Mouse (Mus musculus) spleen, postnatal 36 days (tissue): ENCODE measurements around the gene Tns1.
A peak's percentile ranks its signal among the peaks of the same experiment; 100 is the strongest.
"Not testable (repeated sequence)": the region's sequence is repeated elsewhere in the genome, so short reads cannot be mapped to it uniquely, and the experiment has no call there.

Source experiments
- DNase-seq, 2 experiments: peaks; one replicate each; pipeline ENCODE4 v3.0.0; 2022; ENCODE audit warnings: low spot score in 2 of 2, mixed read lengths in 1 of 2

Gene Tns1

DNA sequence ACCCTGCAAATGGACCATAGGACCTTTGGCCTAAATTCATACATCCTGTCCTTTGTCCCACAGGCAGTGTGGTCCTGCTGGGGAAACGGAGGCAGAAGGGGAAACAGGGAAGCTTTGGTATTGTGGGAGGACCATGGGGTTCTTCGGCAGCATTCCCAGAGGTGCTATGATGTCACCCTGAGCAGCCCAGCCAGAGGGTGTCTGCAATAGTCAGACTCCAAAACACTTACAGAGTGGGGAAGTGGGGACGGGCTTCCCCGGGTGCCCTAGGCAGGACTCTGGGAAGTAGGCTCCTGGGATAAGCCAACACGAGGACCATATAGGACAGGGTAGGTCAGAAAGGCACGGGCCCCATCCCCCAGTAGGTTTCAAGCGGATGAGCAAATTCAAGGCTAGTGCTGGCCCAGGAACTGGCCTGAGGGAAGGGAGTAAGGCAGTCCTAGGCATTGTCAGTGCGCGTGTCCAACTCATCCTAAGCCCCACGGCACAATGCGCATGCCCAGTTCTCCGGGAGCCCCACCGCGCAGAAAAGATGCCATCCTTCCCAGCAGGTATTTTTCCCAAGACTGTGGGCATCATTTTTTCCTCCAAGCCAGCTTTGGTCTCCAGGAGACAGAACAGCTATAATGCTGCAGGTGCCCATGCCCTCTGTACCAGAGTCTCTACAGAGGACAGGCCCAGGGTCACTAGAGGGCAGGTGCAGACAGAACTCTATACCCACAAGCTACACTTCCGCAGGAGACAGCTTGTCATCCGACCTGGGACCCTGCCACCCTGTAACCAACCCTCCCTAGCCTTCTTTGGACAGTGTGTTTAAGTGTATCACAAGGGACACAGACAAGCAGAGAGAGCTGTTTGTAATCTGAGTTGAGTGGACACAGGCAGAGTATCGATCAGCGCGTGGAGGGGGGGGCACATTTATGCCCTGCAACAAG lies 210.9 kb downstream of the Tns1 start:
- DNase-seq = no peak

DNA sequence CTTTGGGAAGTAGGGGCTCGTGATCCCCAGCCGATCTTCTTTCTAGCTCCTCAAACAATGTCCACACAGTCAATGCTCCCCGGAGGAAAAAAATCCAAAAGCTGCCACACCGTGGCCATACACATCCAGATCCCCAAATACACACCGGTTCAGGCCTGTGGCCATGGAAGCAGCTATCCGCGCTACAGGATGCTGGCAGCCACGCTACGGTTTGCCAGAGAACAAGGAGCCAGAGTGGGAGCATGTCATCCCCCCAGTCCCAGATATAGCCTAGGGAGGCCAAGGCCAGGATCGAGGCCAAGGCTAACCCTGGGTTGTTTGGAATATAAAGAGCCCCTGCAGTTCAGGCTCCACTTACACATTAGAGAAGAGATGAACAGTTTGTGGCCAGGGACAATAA lies 211.8 kb downstream of the Tns1 start:
- no peak for DNase-seq

DNA sequence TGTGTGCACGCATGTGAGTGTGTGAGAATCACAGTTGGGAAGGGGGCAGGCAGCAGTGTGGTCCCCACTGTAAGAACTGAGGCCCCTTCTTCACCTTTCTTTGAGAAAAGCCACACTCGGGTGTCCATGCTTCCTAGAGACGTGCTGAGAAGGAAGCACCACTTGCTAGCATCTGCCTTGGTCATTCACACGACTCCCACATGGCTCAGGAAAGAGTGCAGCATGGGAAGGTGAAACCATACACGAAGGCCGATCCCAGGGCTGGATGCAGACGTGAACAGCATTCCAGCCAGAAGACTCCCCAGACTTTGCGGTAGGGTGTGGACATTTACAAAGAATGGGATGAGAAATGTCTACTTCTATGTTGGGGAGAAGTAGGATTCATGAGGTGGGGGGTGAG lies 212.3 kb downstream of the Tns1 start:
- no peak for DNase-seq

DNA sequence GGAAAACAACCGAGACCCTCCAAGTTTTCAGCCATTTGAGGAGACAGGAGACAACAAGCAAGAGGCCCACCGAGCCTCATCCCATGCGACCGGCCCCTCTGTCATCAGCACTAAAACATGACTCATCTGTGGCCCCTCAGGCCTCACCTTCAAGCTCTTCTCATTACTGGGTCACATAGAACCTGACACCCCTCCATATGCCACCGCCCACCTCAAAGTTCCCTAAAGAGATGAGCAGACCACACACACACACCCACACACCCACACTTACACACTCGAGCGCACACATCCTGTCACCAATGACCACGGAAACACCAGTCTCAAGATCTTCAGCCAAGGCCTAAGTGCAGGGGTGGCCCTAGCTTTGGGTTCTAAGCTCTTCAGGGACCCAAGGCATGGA lies 213.5 kb downstream of the Tns1 start:
- DNase-seq = no peak

DNA sequence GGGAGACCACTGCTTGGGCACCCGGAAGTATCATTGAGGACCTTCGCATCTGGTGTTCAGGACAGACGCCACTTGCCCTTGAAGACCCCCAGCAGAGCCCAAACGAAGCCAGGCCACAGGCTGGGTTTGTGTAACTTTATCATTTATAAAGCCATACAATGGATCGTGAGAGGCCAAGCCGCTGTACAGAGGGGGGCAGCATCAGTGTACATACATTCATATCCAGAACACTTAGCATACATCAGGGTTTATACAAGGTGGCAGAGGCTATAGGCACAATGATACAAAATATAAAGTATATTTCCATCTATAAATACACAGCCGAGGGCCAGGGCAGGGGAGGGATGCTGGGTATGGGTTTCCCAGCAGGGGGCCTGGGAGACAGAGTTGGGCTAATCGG lies 214.1 kb downstream of the Tns1 start:
- no peak for DNase-seq

DNA sequence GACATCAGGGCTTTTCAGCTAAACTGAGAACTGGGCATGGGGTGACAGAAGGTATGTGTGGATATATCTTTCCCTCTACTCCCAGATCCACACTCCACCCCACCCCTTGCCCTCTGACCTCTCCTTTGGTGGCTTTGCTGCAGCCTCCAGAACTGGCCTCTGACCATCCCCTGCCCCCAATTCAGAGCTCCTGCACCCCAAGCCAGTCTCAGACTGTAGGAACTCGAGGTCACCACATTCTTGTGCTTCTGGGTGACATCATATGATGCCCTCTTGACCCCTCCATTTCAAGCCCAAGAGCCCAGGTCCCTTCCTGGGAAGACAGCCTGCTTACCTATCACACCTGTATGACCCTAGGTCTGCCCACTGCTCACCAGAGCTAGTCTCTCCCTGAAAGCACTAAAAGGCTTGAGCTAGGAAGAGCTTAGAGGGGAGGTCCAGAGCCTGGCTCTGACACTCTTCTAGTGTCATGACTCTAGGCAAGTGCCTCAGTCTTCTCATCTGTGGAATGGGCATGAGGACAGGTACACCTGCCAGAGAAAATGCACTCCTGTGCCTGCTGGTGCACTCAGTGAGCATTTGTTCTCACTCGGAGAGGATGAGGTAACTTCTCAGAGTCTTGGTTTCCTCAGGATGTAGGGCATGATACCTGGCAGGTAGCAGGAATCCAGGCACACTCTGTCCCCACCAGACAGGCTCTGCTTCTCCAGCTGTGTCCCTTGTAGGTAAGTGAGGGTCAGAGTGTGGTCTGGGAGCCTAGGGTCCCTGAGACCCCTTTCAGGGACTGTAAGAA lies 214.9 kb downstream of the Tns1 start:
- no peak for DNase-seq

DNA sequence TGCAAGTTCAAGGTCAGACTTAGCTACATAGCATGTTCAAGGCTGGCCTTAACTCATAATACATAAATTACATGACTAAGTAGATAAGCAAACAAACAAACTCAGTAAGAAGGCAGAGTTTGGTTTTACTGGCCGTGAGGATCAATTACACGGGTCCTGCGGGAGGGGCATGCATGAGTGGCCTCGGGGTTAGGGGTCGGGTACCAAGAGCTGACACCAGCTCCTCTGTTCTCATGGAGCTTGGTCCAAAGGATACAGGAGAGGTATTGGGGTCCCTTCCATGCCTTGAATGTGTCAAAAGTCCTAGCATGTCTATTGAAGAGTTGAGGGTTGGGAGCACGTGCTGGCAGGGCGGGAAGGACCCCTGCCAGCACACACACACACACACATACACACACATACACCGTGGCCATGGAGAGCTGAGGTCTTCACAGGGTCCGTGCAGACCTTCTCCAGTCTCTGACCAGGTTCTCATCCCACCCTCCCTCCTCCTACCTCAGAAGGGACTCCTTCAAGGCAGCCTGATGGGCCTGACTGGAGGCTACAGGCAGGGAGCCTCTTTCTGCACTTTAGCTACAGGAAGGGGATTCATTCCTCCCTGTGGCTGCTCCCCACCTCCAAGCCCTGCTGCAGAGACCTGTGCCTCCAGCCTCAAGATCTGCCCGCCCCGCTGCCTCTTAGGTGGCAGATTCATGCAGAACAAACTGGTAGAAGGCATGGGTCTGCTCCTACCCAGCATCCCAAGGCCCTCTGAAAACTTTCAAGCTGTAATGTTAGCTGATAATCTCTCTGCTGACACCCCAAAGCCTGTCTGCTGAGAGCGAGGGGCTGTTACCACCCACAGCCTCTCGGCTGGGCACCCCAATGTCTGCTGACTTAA lies 215.9 kb downstream of the Tns1 start:
- no peak for DNase-seq

DNA sequence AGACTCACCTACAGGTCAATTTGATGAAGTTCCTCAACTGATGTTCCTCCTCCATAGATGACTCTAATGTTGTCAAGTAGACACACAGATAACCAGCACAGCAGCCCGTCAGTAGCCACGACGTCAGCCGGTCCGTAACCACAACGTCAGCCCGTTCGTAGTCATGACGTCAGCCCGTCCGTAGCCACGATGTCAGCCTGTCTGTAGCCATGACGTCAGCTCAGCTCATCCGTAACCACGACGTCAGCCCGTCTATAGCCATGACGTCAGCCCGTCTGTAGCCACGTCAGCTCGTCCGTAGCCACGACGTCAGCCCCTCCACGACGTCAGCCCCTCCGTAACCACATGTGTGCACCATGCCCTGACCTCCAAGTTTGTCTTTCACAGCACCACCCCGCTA lies 217.1 kb downstream of the Tns1 start:
- DNase-seq = no peak

DNA sequence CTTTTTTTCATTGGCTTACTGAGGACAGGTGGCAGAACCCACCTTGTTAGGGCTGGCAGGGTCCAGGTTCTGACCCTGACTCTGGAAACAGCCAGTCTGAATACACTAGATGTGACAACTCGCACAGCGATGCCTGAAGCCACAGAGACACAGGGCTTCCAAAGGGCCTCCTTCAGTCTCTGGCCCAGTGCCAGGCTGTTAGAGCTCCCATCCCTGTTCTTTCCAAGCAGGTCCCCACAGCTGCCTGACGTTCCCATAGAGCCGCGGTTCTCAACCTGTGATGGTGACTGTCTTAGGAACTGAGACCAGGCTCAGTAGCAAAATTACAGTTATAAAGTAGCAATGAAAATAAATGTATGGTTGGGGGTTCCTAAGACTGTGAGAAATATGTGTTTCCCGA lies 217.9 kb downstream of the Tns1 start:
- DNase-seq = no peak

DNA sequence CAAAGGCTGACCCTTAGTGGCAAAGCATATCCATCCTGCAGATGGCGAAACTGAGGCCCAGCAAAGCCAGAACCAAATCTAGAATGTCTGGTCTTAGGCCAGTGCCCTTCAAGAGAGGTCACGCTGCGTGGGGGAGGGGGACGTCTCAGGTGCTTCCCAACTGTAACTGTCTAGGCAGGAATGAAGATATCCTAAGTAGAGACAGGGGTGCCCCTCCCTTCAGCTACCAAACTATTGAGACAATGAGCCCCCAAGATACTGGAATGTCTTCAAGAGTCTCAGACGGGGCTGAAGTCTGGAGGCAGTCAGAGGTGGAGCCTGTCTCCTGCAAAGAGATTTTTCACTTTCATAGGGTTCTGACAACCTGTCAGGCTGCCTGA lies 218.4 kb downstream of the Tns1 start:
- no peak for DNase-seq

DNA sequence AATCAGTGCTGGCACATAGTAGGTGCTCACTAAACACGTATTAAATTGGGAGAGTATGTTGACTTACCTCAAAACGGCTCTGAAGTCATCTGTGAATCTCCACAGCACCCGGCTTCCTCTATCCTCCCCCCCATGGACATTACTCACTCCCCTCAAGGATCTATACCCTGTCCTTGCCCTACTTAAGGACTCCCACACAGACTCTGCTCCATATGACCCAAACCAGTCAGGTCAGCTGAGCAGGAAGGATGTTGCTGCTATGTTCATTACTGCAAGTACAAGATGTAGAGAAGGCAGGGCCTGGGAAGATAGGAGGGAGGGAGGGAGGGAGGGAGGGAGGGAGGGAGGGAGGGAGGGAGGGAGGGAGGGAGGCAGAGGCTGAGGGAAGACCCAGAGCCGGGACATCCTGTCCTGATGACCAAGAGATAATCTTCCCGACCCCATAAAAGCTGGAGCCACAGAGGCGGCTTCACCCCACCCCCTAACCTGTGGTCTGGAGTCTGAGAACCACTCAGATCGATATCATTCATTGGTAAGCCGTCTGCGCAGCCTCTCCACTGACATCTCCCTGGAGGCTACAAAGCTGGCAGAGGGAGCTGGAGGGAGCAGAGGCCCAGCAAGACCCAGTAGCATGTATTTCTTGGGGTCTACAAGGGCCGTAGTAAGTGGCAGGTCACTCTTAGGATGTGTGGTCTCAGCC lies 219.0 kb downstream of the Tns1 start:
- DNase-seq = no peak

DNA sequence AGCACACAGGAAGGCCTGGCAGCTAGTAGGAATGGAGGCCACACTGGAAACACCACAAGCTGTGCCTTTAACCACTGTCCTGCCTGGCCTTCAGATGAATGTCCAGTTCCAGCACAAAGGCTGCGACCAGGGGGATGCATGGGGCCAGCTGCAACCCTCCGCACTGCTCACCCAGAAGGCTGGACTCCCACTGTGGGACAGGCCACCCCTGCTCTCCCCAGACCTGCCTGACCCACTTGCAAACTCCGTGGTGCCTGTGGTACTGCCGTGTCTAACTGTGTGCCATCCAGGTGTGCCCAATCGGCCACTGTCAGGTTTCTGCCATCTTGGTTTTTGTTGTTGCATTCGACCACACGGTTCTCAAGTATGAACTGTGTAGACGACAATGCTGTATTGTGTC lies 219.6 kb downstream of the Tns1 start:
- no peak for DNase-seq

DNA sequence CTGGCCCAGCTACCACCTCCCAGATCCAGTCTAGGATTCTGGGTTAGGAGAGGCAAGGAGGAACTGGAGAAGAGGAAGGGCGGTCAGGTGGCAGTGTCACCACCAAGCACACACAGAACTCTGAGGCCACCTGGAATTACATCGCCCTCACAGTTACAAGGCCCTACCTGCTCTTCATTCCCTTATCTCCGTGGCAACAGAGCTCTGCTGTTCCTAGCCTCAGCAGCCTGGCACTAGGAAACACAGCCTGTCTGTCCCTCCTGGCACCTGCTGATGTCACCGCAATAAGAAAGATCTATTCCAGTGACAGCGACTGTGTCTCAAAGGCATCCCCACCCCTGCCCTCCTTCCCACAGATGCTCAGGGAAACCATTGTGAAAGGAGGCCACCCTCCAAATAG lies 221.2 kb downstream of the Tns1 start:
- no peak for DNase-seq

DNA sequence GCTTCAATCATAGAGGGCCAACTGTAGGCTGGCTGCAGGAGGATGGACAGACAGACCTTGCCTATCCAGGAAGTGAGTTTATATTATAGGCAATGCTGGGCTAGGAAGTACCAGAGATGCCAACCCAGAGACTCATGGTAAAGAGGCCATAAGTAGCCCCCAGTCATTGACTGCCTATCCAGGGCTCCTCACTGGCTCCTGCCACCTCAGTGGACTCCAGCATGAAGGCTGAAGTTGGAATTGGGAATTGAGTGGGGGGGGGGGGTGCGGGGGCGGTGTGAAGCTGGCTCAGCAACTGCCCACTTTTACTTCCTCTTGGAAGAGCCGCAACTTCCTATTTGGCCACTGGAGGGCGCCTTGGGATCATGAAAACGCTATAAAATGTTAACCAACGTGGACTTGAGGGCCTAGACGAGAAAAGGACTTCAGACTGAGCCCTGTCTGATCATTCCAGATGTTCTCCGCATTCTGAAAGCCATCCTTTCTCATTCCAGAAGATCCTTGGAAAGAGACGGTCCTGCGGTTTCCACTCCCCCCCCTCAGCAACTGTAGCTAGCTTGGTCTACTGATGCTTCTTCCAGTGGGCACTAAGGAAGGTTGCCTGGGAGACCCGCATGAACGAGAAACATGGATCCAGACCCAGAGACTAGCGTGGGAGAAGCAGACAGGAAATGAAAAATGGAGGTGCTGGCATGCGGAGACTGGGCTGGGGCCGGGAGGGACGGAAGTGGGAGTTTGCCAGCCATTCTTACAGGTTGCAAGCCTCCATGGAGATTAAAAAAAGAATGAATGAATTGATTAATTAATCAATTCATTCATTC lies 221.9 kb downstream of the Tns1 start:
- peak; percentile 49 to 65 for DNase-seq

DNA sequence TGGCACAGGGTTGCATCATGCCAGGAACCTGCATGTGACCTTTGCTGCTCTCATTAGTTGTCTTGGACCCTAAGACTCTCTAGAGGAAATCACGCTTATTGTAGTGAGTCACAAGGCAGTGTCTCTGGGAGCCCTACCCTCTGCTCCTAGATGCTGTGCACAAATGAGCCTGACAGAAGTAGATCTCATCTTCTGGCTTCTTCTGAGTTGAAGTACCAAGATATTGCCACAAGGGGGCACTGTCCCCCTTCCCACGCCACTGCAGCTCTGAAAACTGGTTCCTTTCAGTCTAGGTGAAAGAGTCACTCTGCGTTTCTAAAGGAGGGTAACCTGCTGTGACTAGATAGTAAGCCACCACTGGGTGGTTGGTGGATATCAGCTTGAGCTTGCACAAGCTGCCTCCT lies 222.8 kb downstream of the Tns1 start:
- peak; percentile 56 to 65 for DNase-seq

DNA sequence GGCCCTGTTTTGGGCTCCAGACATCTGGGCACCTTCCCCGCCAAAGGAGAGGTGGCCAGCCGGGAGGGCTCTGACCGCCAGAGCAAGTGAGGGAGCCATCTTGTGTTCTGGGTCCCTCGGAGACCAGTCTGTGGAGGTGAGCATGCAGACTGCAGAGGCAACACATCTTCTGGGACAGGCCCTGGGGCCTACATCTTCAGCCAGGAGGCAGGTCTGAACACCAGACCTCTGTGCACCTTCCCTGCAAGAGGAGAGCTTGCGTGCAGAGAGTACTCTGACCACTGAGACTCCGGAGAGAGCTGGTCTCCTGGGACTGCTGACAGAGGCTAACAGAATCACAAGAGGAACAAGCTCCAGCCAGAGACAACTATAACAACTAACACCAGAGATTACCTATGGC lies 228.8 kb downstream of the Tns1 start:
- not testable (repeated sequence) for DNase-seq

DNA sequence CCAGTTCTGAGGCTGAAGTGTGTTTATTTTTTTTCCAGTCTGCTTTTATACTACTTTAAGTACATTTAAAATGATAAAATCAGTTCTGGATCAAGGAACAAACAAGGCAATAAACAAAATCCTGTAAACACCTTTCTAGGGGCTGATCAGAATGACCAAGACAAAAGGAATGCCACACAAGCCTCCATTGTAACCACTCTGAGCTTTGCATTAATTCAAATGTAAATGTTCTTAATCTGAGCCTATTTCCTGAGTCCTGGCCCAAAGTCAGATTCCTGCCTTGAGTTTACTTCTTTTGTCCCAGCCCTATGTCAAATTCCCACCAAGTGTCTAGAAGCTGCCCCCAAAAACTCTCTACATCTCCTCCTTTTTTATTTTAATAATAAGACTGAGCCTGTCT lies 243.5 kb downstream of the Tns1 start:
- no peak for DNase-seq

DNA sequence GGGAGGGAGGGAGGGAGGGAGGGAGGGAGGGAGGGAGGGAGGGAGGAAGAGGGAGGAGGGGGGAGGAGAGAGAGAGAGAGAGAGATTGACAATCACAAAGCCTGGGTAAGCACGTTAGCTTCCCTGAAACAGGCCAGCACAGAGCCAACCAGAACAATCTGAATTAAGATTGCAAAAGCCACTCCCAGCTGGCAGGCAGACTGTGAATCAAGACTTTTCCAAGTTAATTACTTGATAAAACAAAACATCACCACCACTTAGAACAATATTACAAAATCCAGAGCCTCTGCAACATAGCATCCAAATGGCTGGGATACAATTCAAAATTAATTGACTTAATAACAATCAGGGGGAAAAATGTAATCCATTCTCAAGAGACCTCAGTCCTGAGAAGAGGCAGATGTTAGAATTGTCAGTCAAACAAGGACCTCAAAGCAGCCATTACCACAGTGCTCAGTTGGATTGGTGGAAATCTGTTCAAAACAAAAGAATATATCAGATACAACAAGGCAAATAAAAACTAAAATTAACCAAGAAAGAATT lies 248.5 kb downstream of the Tns1 start:
- DNase-seq = no peak

DNA sequence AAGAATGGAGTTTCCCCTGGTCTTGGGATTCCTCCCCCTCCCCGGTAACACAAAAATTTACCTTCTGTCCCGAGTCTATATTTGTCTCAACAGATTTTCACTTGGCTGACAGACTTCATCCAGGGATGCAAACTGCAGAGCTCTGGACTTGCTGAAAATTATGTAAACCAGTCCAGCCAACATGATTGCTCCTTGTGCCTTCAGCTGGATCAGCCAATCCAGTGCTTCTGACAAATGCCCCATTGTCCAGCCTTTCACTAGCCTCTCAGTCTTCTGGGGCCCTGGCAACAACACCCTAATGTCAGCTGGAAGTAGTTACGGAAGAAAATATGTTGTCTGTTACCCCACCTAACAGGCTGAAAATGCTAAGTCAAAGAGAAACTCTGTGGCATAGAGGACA lies 259.9 kb downstream of the Tns1 start:
- DNase-seq = no peak

DNA sequence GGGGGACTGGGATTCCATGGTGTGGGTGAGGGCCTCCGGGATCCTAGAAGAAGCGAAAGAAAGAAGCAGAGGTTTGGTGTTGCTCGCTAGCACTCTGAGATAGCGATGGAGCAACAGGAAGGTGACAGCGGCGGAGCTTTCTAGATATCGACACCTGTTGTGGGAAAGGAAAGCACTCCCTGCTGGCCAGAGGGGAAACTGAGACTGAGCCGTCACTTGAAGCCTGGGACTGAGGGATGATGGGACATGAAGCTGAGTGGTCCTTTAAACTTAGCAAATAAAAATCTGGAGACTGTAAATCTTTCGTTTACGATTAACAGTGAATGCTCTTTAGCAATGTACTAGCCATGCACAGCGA lies 261.2 kb downstream of the Tns1 start:
- DNase-seq = no peak
